Mouse (Mus musculus) embryonic facial prominence, embryonic 10.5 days (tissue): Measurements from ENCODE around the gene Pik3r2. TPM values are rescaled to one million over a fixed set of nuclear protein-coding genes. Genes with fewer than 3 reads are reported as not detected.

Experiments
- microRNA-seq: library from miRNA; unstranded; fragments of <30 nt; microRNA quantifications from one replicate; pipeline ENCODE4, GENCODE M21; 2017
- polyA plus RNA-seq: library from polyadenylated mRNA; unstranded; fragments of >200 nt; fragmentation: Nextera tagmentation; extraction: Ambion mirVana; gene quantifications from 2 replicates; pipeline ENCODE4 v1.2.1, GENCODE M21; 2016

Gene Pik3r2
- polyA plus RNA-seq, 1 experiment from 2014 or later, result 79.2 TPM

Small RNA genes lying within 50 kb of the gene (microRNA-seq; reads per million reads assigned to microRNA genes)
- not detected for gene Mir7240

Other genes with a start within 250 kb of the Pik3r2 start
- 278 and 285 TPM in 2 replicates for gene Fkbp8, start 249.0 kb downstream of the Pik3r2 start, polyA plus RNA-seq
- 49.7 and 51.0 TPM in 2 replicates for gene Kxd1, start 248.8 kb downstream of the Pik3r2 start, polyA plus RNA-seq
- 20.8 and 21.1 TPM in 2 replicates for gene Ell, start 237.3 kb downstream of the Pik3r2 start, polyA plus RNA-seq
- gene Isyna1, start 182.3 kb downstream of the Pik3r2 start, polyA plus RNA-seq, result 184 and 187 TPM in 2 replicates
- 105 and 109 TPM in 2 replicates for gene Ssbp4, start 167.8 kb downstream of the Pik3r2 start, polyA plus RNA-seq
- 0.77 and 0.79 TPM in 2 replicates for gene Lrrc25, start 160.6 kb downstream of the Pik3r2 start, polyA plus RNA-seq
- 0.14 TPM in 1 of 2 replicates, not detected in the other for gene Gdf15, start 144.3 kb downstream of the Pik3r2 start, polyA plus RNA-seq
- 51.8 and 52.7 TPM in 2 replicates for gene Pgpep1, start 116.3 kb downstream of the Pik3r2 start, polyA plus RNA-seq
- 347 and 351 TPM in 2 replicates for gene Lsm4, start 103.5 kb downstream of the Pik3r2 start, polyA plus RNA-seq
- gene Jund, start 77.8 kb downstream of the Pik3r2 start, polyA plus RNA-seq, result 58.7 and 61.7 TPM in 2 replicates
- 0.05 TPM in 1 of 2 replicates, not detected in the other for gene Iqcn, start 73.3 kb downstream of the Pik3r2 start, polyA plus RNA-seq
- not detected in 2 replicates for gene Gm3336, start 58.2 kb downstream of the Pik3r2 start, polyA plus RNA-seq
- 0.20 and 0.69 TPM in 2 replicates for gene Pde4c, start 53.0 kb downstream of the Pik3r2 start, polyA plus RNA-seq
- 13.6 and 16.2 TPM in 2 replicates for gene Rab3a, start 22.0 kb downstream of the Pik3r2 start, polyA plus RNA-seq
- 28.2 and 34.5 TPM in 2 replicates for gene Mpv17l2, start 15.8 kb downstream of the Pik3r2 start, polyA plus RNA-seq
- gene Mast3, start 28.3 kb upstream of the Pik3r2 start, polyA plus RNA-seq, result 12.4 and 13.9 TPM in 2 replicates
- gene Il12rb1, start 31.7 kb upstream of the Pik3r2 start, polyA plus RNA-seq, result not detected in 2 replicates
- gene Arrdc2, start 63.0 kb upstream of the Pik3r2 start, polyA plus RNA-seq, result 5.1 and 5.8 TPM in 2 replicates
- 4.7 and 5.1 TPM in 2 replicates for gene Kcnn1, start 86.5 kb upstream of the Pik3r2 start, polyA plus RNA-seq
- 173 and 179 TPM in 2 replicates for gene Ccdc124, start 97.2 kb upstream of the Pik3r2 start, polyA plus RNA-seq
- gene Slc5a5, start 116.0 kb upstream of the Pik3r2 start, polyA plus RNA-seq, result 0.30 and 0.40 TPM in 2 replicates
- gene Rpl18a, start 120.7 kb upstream of the Pik3r2 start, polyA plus RNA-seq, result 3,888 and 3,901 TPM in 2 replicates
- 67.8 and 72.3 TPM in 2 replicates for gene Map1s, start 129.2 kb upstream of the Pik3r2 start, polyA plus RNA-seq